12 mouse cellular contexts compared by ENCODE assay signal in genomic region chr10:79940749-79941148, GRCm38 (mm10). TPM values are rescaled to one million over a fixed set of nuclear protein-coding genes. Genes with fewer than 3 reads are reported as not detected.
DNase-seq lines count a peak whose midpoint lies in the region; ATAC-seq lines count a peak whose summit lies in the region.
"Had no signal": no experiment of that assay in that cellular context is flagged by ENCODE, and none has a peak within 500 bp of the region (broad histone marks: within the 10 kb centered on the region; RNA-seq: fewer than 3 reads in every experiment).

No protein-coding gene starts in this region.

- peaks cover 38 to 46% of the 10 kb centered on the region in 2 experiments for H3K4me1 ChIP-seq in heart, embryonic 14.5 days (ENCODE audit: control insufficient read depth in 2 of 2, insufficient read depth in 2 of 2, low read length in 2 of 2)
- H3K4me1 ChIP-seq in midbrain, embryonic 10.5 days, result peaks cover 61% of the 10 kb centered on the region

- H3K27ac ChIP-seq in heart, embryonic 14.5 days (replicated peaks in 1 of 2; ENCODE audit: control insufficient read depth in 1 of 2, insufficient read depth in 1 of 2, low read depth in 2 of 2, low read length in 2 of 2), result peak overlapping the region in 1 of 2 experiments; percentile 6; a peak in 1 of 4 replicates
- no peak overlapping the region for H3K27ac ChIP-seq in midbrain, embryonic 10.5 days (replicated peaks)

- no peaks in the 10 kb centered on the region for H3K9me3 ChIP-seq in heart, embryonic 14.5 days (ENCODE audit: control insufficient read depth, low read length)
- H3K9me3 ChIP-seq in midbrain, embryonic 10.5 days (replicated peaks), result no peaks in the 10 kb centered on the region

- WGBS in heart, embryonic 14.5 days, result 46% methylated on average over 7 of the region's 7 CpGs
- WGBS in midbrain, embryonic 10.5 days, result 77% methylated on average over 7 of the region's 7 CpGs

- 0 out of 2 replicates have a peak, but pooled peaks cover 4% of the 10 kb centered on the region for H3K36me3 ChIP-seq in heart, embryonic 14.5 days (ENCODE audit: control insufficient read depth, insufficient read depth, low read length)
- H3K36me3 ChIP-seq in midbrain, embryonic 10.5 days, result peaks cover 48% of the 10 kb centered on the region

- peak overlapping the region; percentile 37 for H3K4me2 ChIP-seq in heart, embryonic 14.5 days (ENCODE audit: low read length)

- ATAC-seq in heart, embryonic 14.5 days (ENCODE audit: insufficient number of reproducible peaks, insufficient read depth, low FRiP score, low read depth), result no peak
- ATAC-seq in megakaryocyte, adult 5-6 weeks (ENCODE audit: poor library complexity, severe bottlenecking), result peak; percentile 75
- ATAC-seq: midbrain, embryonic 16.5 days had no signal

- peak; percentile 39 for DNase-seq in adrenal gland, postnatal 14 days
- DNase-seq in adrenal gland, postnatal 25 days, result no peak
- DNase-seq in 416B (ENCODE audit: low read depth), result peak; percentile 88
- no peak for DNase-seq in midbrain, embryonic 10.5 days (ENCODE audit: low spot score)
- DNase-seq in frontal cortex, postnatal 14 days (ENCODE audit: low spot score in 2 of 2), result no peak
- DNase-seq in thymus, postnatal 25 days, result no peak
- DNase-seq: adrenal gland, postnatal 10 days; cerebellum, postnatal 10 days; thymus, postnatal 4 days had no signal

- no peaks in the 10 kb centered on the region for H3K27me3 ChIP-seq in heart, embryonic 14.5 days (ENCODE audit: control insufficient read depth, insufficient read depth, low read length)
- peaks cover 8% of the 10 kb centered on the region; the same call in 1 of the 2 replicates for H3K27me3 ChIP-seq in midbrain, embryonic 10.5 days (ENCODE audit: low read depth, poor library complexity, severe bottlenecking)

- H3K4me3 ChIP-seq in heart, embryonic 14.5 days (ENCODE audit: control insufficient read depth in 1 of 2, insufficient read depth in 1 of 2, low read depth in 1 of 2, low read length in 2 of 2), result no peak overlapping the region
- H3K4me3 ChIP-seq in midbrain, embryonic 10.5 days, result no peak overlapping the region

- H3K9ac ChIP-seq in heart, embryonic 14.5 days (ENCODE audit: low read length), result peak overlapping the region; percentile 12; the same call in 1 of the 2 replicates

RNA-seq across cellular contexts. Expression of gene Arid3a, which starts 13.9 kb away (rescaled TPM):
- total RNA-seq in adrenal gland, postnatal 14 days (2021), result 5.9 and 6.9 TPM in 2 replicates
- total RNA-seq in adrenal gland, postnatal 25 days (2021), result 5.2 and 5.8 TPM in 2 replicates
- polyA plus RNA-seq in heart, embryonic 14.5 days (2014; fragmentation: Nextera tagmentation; extraction: Ambion mirVana), result 1.9 and 2.8 TPM in 2 replicates
- 36.7 and 38.7 TPM in 2 replicates for total RNA-seq in megakaryocyte, adult 5-6 weeks (2015)
- total RNA-seq in megakaryocyte, adult 5-6 weeks (2017), result 59.2 and 67.8 TPM in 2 replicates
- 12.5 and 13.4 TPM in 2 replicates for polyA plus RNA-seq in midbrain, embryonic 10.5 days (2016; fragmentation: Nextera tagmentation; extraction: Ambion mirVana)

RNA-seq across cellular contexts. Expression of gene Wdr18, which starts 19.2 kb away (rescaled TPM):
- total RNA-seq in adrenal gland, postnatal 14 days (2021), result 30.3 and 36.6 TPM in 2 replicates
- total RNA-seq in adrenal gland, postnatal 25 days (2021), result 32.4 and 35.5 TPM in 2 replicates
- 73.2 and 84.4 TPM in 2 replicates for polyA plus RNA-seq in heart, embryonic 14.5 days (2014; fragmentation: Nextera tagmentation; extraction: Ambion mirVana)
- total RNA-seq in megakaryocyte, adult 5-6 weeks (2015), result 10.6 and 15.7 TPM in 2 replicates
- 7.8 TPM in 2 replicates for total RNA-seq in megakaryocyte, adult 5-6 weeks (2017)
- polyA plus RNA-seq in midbrain, embryonic 10.5 days (2016; fragmentation: Nextera tagmentation; extraction: Ambion mirVana), result 136 and 155 TPM in 2 replicates

RNA-seq across cellular contexts. Expression of gene R3hdm4, which starts 19.7 kb away (rescaled TPM):
- 75.8 and 82.8 TPM in 2 replicates for total RNA-seq in adrenal gland, postnatal 14 days (2021)
- total RNA-seq in adrenal gland, postnatal 25 days (2021), result 85.5 and 98.9 TPM in 2 replicates
- polyA plus RNA-seq in heart, embryonic 14.5 days (2014; fragmentation: Nextera tagmentation; extraction: Ambion mirVana), result 96.7 and 98.5 TPM in 2 replicates
- 118 and 121 TPM in 2 replicates for total RNA-seq in megakaryocyte, adult 5-6 weeks (2015)
- 92.1 and 134 TPM in 2 replicates for total RNA-seq in megakaryocyte, adult 5-6 weeks (2017)
- 126 and 154 TPM in 2 replicates for polyA plus RNA-seq in midbrain, embryonic 10.5 days (2016; fragmentation: Nextera tagmentation; extraction: Ambion mirVana)

RNA-seq across cellular contexts. Expression of gene Kiss1r, which starts 24.0 kb away (rescaled TPM):
- total RNA-seq in adrenal gland, postnatal 14 days (2021), result 0.98 and 1.5 TPM in 2 replicates
- total RNA-seq in adrenal gland, postnatal 25 days (2021), result 1.1 and 2.3 TPM in 2 replicates
- polyA plus RNA-seq in heart, embryonic 14.5 days (2014; fragmentation: Nextera tagmentation; extraction: Ambion mirVana), result 0.19 and 0.70 TPM in 2 replicates
- total RNA-seq in megakaryocyte, adult 5-6 weeks (2015), result 0.18 and 0.29 TPM in 2 replicates
- 0.26 and 0.77 TPM in 2 replicates for total RNA-seq in megakaryocyte, adult 5-6 weeks (2017)
- polyA plus RNA-seq in midbrain, embryonic 10.5 days (2016; fragmentation: Nextera tagmentation; extraction: Ambion mirVana), result 1.0 and 1.2 TPM in 2 replicates

RNA-seq across cellular contexts. Expression of gene Grin3b, which starts 29.8 kb away (rescaled TPM):
- total RNA-seq in adrenal gland, postnatal 14 days (2021), result not detected in 2 replicates
- 0.12 TPM in 1 of 2 replicates, not detected in the other for total RNA-seq in adrenal gland, postnatal 25 days (2021)
- 0.09 and 0.18 TPM in 2 replicates for polyA plus RNA-seq in heart, embryonic 14.5 days (2014; fragmentation: Nextera tagmentation; extraction: Ambion mirVana)
- not detected in 2 replicates for total RNA-seq in megakaryocyte, adult 5-6 weeks (2015)
- 0.18 TPM in 1 of 2 replicates, not detected in the other for total RNA-seq in megakaryocyte, adult 5-6 weeks (2017)
- 0.25 and 0.30 TPM in 2 replicates for polyA plus RNA-seq in midbrain, embryonic 10.5 days (2016; fragmentation: Nextera tagmentation; extraction: Ambion mirVana)

Comparison
In these comparisons a context has a peak if more than half of its experiments do, and no peak if none do; other contexts are left out.
1. DNase-seq: peak in adrenal gland, postnatal 14 days (single experiment) and 416B (single experiment); none in adrenal gland, postnatal 25 days (single experiment), midbrain, embryonic 10.5 days (single experiment), frontal cortex, postnatal 14 days (0 of 2) and thymus, postnatal 25 days (single experiment).